Mouse (Mus musculus) adrenal gland, postnatal 10 days (tissue): ENCODE results near the gene Lbh. TPM values are rescaled to one million over a fixed set of nuclear protein-coding genes. Genes with fewer than 3 reads are reported as not detected.
A peak's percentile ranks its signal among the peaks of the same experiment; 100 is the strongest.

Source experiments
- DNase-seq: peaks from one replicate; pipeline ENCODE4 v3.0.0; 2021; ENCODE audit warnings: mixed read lengths
- long read RNA-seq, 2 experiments: library from polyadenylated mRNA; stranded (forward); transcript quantifications; one replicate each; pipeline ENCODE4 v2.0.0; 2021
- total RNA-seq, 2 experiments: library from RNA; stranded (reverse); gene quantifications; 2 replicates each; pipeline ENCODE4 v1.2.3; 2021

The Lbh gene
- 10 to 100 TPM; 52.9 to 65.8 TPM for total RNA-seq
- long read RNA-seq, experiment 1, partial matches to known transcripts = 1 of 13 reads
- long read RNA-seq, experiment 1, other reads (novel, unspliced or antisense) = 9 of 13 reads
- long read RNA-seq, experiment 2, partial matches to known transcripts = 0 of 8 reads
- long read RNA-seq, experiment 2, other reads (novel, unspliced or antisense) = 4 of 8 reads

- peak; percentile 98 for DNase-seq
Observed at GRCm38 (mm10) chr17:72918053-72918452, at the start of gene Lbh. TSS of gene Lbh (plus strand) at chr17:72918305.

GRCm38 (mm10) chr17:72878979-72879378 is 39.1 kb upstream of the Lbh start:
- DNase-seq = no peak

GRCm38 (mm10) chr17:72880156-72880555 is 37.9 kb upstream of the Lbh start:
- no peak for DNase-seq

DNA sequence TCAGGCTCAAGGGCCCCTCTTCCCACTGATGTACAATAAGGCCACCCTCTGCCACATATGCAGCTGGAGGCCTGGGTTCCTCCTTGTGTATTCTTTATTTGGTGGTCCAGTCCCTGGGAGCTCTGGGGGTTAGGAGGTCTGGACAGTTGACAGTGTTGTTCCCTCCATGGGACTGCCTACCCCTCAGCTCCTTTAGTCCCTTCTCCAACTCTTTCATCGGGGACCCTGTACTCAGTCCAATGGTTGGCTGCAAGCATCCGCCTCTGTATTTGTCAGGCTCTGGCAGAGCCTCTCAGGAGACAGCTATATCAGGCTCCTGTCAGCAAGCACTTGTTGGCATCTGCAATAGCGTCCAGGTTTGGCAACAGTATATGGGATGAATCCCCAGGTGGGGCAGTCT is 37.1 kb upstream of the Lbh start:
- no peak for DNase-seq

- no peak for DNase-seq
Observed at GRCm38 (mm10) chr17:72881804-72882203, 36.3 kb upstream of the Lbh start.

DNA sequence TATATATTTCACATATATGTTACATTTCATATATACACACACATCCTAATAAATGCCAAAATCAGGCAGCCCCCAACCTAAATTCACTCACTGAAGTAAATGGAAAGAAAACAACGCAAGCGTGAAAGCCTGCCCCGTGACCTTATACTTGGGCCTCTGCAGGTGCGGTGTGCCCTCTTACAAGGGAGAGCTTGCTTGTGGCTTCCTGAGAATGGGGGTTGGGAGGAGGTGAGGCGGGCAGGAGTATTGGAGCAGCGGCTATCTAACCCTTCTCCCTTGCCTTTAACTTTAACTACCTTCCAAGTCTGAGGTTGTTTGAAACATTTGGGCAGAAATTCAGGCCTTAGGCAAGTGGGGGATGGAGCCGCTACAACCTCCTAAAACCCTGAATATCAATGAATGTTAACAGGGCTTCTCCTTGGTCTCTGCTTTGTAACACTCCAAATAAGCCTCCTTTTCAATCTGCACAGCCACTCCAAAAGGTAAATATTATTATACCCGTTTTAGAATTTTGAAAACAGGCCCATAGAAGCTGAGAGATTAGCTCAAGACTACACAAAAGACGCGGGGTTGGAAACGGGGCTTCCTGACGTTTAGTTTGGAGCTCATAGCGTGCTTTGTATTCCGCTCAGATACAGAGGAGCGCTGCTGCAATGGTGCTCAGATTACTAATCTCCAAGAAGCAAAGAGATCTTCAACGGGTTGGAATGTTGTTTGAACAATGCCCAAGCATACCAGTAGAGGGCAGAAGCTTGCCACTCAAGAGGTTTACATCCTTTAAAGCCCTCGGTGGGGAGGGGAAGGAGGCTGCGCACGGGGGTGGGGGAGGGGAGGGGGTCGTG is 28.3 kb upstream of the Lbh start:
- DNase-seq = peak; percentile 71

DNA sequence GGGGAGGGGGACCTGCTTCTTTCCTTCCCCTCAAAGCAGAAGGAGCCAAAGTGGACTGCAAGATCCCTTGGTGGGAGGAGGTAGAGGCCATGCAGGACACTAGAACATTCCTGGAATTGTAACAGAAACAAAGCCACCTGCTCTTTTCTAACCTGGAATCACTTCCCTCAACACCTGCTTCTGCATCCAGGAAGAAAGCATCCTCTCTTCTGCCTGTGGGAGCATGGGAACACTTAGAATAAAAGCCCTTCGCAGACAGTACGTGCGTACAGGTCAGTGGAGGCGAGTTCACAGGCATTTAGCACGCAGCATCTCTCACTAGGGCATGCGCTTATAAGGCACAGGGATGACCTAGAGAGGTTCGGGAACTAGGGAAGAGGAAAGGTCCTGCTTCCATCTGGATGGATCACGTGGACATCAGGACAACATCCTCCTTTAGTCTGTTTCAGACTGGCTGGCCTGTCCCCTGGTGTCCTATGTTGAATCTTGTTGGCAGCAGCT is 27.7 kb upstream of the Lbh start:
- DNase-seq = no peak

DNA sequence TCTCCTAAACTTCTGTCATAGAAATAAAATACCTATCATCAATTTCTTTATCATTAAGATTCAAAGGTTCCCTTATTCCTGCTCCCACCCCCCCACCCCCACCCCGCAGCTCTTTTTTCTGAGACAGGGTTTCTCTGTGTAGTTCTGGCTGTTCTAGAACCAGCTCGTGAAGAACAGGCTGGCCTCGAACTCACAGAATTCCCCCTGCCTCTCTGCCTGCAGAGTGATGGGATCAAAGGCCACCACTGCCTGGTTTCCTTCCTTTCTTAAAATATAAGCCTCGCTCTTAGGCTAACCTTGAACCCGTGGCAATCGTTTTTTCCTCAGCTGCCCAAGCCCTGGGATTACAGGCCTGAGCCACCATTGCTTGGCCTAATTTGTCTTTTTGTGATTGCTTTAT is 26.5 kb upstream of the Lbh start:
- DNase-seq = no peak

DNA sequence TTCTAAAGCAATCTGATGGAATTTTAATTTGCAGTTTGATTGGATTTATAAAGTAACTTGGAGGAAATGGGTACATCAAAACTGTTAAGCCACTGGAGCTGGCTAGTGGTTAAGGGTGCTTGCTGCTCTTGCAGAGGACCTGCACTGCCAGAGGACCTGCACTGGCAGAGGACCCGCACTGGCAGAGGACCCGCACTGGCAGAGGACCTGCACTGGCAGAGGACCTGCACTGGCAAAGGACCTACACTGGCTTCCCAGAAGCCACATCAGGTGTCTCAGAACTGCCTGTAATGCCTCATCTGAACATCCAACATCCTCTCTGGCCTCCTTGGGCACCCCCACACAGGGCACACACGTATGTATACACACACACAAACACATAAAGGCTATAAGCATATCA is 22.6 kb upstream of the Lbh start:
- no peak for DNase-seq

DNA sequence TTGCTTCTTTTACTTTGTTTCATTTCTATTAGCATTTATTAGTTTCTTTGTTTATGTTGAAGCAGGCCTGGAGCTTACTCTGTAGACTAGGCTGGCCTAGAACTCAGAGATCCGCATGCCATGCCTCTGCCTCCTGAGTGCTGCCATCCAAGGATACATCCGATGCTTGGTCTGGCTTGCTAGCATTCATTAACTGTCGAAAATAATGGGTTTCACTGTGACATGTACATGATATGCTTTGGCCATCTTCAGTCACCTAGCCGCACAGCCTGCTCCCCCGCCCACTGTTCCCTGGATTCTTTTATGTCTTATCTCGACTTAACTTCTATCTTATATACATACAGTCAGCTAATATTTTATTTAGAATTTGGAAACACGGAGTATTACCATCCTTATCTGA is 21.0 kb upstream of the Lbh start:
- no peak for DNase-seq

- no peak for DNase-seq
Observed at GRCm38 (mm10) chr17:72897961-72898360, 20.1 kb upstream of the Lbh start.

DNA sequence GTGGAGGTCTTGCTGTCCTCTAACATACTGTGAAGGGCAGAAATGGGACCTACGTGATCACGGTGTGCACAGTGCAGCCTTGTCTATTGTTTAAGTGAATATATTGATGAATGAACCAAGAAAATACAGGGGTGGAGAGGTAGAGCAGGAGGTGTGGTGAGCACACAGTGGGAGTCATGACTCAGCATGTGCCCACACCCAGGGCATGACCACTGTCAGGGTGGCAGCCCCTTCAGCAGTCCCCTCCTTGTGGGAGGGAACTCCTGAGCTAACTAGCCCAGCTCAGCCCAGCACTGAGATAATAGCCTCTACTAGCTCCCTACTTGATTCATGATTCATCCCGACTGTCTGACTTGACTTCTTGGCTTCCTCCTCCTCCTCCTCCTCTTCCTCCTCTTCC is 19.3 kb upstream of the Lbh start:
- no peak for DNase-seq

DNA sequence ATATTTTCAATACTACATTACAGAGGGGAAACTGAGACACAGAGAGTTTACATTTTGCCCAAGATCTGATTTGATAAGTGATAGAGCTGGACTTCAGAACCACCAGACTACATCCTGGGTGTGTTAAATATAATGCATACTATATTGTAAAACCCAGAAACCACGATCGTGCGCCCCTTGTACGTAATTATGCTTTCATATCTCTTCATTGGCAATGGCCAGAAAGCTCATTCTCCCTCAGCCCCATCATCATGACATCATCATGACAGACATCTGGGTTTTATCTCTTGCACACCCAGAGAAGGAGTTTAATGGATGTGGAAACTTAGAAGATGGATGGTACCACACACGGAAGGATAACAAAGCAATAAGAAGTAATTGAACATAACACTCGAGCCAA is 17.1 kb upstream of the Lbh start:
- DNase-seq = no peak

DNA sequence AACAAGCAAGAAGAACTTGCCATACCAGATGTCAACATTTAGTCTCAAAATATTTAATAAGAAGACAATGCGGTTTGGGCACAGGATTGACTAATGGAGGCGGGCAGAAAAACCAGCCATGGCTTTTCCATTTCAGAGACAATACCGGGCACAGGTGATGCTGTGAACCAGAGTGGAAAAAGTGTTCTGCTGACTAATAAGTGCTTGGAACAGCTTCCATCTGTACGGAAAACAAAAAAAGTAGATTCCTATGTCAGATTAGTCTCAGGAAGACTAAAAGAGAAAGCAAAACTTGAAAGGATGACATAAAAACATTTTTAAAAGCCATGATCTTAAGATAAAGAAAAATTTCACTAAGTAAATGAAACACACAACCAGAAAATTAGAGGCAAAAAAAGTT is 16.4 kb upstream of the Lbh start:
- no peak for DNase-seq

DNA sequence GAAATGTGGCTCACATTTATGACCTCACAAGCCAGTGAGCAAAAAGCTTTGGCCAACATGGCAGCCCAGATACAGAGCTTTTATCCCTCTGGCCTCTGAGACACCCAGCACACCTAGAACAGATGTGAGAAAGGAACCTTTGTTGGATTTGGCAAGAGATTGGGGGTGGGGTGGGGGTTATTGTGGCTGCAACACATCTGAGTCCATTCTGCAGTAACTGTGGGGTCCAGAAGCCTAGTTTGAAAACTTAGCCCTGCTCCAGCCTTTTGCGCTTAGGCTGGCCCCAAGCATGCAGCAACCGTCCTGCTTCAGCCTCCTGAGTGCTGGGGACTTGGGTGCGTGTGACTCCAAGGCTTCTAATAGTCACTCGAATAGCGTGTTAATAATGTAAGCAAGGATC is 14.8 kb upstream of the Lbh start:
- no peak for DNase-seq

DNA sequence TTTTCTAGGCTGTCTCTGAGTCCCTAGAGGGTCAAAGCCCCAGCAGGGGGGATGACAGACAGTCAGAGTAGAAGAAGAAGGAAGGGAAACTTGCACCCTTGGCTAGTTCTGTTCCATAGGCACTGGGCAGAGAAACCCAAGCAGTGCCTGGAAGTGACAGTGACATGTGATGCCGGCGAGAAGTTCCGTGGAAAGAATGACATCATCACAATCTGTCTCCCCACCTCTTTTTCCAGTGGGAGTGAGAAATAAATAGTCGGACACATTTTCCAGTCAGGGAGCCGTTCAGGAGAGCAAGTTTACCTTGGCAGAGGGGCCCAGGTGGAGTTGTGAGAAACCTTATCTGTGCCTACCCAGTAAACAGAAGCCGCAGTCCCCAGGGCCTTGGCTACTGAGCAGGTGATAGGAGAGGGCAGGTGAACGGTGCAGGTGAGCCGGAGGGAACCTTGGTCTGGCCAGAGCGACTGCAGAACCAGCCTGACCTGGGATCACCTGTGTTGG is 14.1 kb upstream of the Lbh start:
- no peak for DNase-seq

- DNase-seq = no peak
Observed at GRCm38 (mm10) chr17:72904873-72905272, 13.2 kb upstream of the Lbh start.

DNA sequence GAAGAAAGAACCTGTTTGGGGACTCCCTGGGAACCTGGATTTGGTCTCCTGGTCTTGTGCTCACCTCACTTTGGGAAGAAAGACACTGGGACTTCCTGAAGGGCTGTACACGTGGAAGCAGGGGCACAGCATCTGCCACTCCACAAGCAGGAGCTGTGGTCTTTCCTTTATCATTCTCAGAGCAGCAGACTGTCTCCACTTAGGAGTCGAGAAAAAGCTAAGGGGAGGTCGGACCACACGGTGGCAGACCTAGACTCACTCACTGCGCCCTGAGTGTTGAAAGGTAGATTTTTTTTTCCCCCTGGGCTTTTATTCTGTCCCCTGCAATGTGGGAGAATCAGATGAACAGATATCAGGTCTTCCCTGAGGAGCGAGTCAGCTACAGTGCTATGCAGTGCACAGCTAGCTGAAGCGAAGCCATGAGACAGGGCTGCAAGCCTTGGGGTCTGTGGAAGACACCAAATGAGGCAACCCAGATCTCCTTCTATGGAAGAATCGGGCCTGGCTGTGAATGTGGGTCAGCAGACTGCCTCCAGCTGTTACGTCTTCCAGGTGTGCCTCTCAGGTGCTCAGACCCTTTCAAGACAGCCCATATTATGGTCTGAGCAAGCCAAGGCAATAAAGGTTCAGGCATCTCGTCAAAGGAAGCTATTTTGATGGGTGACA is 11.7 kb upstream of the Lbh start:
- DNase-seq = no peak

DNA sequence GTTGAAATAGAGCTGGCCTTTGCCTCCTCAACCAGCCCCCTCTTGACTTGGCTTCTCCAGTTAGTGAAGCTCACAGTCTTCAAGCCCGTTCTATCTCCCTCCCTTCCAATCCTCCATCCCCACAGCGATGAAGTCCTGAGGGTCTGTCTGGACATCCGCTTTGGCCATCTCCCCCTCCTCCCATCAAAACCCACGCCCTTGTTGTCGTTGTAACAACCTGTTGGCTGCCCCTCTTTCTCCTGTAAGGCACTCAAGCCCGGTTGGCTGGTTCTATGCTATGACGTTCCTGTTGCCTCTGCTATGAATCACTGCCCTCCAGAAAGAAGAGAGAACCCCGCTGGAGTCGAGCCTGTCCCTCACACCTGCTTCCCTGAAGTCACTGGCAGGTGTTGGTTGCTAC is 10.9 kb upstream of the Lbh start:
- no peak for DNase-seq

DNA sequence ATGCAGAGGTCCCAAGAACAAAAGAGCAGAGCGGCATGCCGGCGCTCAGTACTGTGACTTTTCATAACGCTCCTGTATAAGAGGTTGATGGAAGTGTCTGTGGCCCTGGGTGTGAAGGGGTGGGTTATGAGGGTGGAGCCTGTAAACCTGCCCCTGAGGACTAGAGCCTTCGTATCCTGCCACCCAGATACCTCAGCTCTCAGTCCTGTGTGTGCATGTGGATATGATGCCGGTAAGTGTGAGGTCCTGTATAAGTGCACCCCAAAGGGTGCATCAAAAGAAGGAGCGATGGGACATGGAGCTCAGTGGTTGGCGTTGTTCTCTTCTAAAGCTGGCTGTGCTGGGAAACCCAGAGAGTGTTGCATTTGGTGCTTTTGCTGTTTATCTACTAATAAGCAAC is 10.3 kb upstream of the Lbh start:
- no peak for DNase-seq

DNA sequence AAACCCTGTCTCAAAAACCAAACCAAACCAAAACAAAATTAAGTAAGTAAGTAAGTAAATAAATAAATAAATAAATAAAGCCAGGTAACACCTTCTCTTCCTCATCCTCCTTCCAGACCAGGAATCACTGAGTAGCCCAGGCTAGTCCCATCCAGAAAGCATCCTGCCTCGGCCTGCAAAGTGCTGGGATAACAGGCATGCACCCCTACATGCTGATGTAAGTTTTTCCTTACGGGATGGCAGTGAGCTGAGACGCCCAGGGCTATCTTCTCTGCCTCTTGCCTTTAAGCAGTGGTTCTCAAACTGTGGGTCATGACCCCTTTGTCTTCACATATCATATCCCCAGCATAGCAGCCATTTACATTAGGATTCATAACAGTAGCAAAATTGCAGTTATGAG is 9.5 kb upstream of the Lbh start:
- no peak for DNase-seq

DNA sequence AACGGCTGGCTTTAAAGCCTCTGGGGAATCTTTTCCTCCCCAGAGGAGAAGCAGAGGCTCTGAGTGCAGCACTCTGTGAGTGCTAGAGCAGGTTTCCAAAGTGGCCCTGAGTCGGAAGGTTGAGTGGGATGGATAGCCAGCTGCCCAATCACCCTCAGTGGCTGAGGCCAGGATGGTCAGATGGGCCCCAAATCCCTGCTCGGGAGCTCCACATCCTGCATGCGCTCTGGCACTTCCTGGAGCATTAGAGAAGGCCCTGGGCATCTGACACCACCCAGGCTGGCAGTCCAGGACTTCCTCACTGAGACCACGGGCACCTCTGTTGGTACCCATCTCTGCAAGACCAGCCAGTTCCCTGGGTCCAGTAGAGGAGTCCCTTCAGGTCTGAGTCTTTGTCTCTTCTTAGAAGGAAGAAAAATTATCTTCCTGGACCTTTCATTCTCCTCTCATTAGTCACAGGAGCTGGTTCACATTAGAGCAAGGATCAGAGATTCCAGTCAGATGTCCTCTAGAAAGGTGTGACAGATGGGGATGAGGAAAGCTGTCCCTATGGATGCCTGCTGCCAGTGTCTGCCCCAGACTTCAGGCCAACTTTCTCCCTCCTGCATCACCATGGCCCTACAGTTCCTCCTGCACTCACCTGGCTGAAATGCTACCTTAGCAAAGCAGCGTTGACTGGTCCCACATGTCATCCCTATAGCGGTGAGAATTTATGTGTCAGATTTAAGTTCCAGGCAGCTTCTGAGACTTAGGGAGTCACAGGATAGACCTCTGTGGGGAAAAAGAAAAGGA is 8.8 kb upstream of the Lbh start:
- DNase-seq = no peak
